Mouse (Mus musculus) spleen, adult 2 months (tissue): ENCODE results near the gene Micu1.
"Not testable (repeated sequence)": the region's sequence is repeated elsewhere in the genome, so short reads cannot be mapped to it uniquely, and the experiment has no call there.

Experiments used
- CTCF ChIP-seq: fragments of 200-500 bp; IDR thresholded peaks from 2 replicates; pipeline ENCODE4 v1.5.1; 2011; ENCODE audit warnings: mild to moderate bottlenecking, inconsistent platforms; ENCODE audit not compliant: insufficient read depth, insufficient read length, insufficient replicate concordance; ENCODE audit errors: extremely low read depth
- POLR2A ChIP-seq: fragments of 200-500 bp; IDR thresholded peaks from 2 replicates; pipeline ENCODE4 v1.6.1; 2011; ENCODE audit warnings: low read depth, low read length, inconsistent platforms

GRCm38 (mm10) chr10:59876698-59877097, 174.4 kb downstream of the Micu1 start:
- not testable (repeated sequence) for TF ChIP-seq POLR2A, CTCF
